In genomic region chr8:106320002-106320401, GRCm38 (mm10) we compare ENCODE assay signal across 21 mouse cellular contexts. TPM values are rescaled to one million over a fixed set of nuclear protein-coding genes. Genes with fewer than 3 reads are reported as not detected.
DNase-seq lines count a peak whose midpoint lies in the region; ATAC-seq and TF ChIP-seq lines count a peak whose summit lies in the region.
"Had no signal": no experiment of that assay in that cellular context is flagged by ENCODE, and none has a peak within 500 bp of the region (broad histone marks: within the 10 kb centered on the region; RNA-seq: fewer than 3 reads in every experiment).

No protein-coding gene starts in this region.

- peak overlapping the region; percentile 69 for H3K27ac ChIP-seq in hindbrain, embryonic 13.5 days
- no peak overlapping the region for H3K27ac ChIP-seq in hindbrain, embryonic 16.5 days (ENCODE audit: low read depth, low read length)
- H3K27ac ChIP-seq in neural tube, embryonic 13.5 days (replicated peaks) = peak overlapping the region; percentile 56; the same call in 1 of the 2 replicates
- H3K27ac ChIP-seq in neural tube, embryonic 15.5 days (replicated peaks) = no peak overlapping the region
- H3K27ac ChIP-seq in midbrain, postnatal 0 days (ENCODE audit: low read depth, low read length) = no peak overlapping the region
- H3K27ac ChIP-seq in heart, embryonic 12.5 days (ENCODE audit: poor library complexity, severe bottlenecking) = no peak overlapping the region
- H3K27ac ChIP-seq: forebrain, embryonic 10.5 days; kidney, postnatal 0 days; limb, embryonic 13.5 days; liver, embryonic 12.5 days had no signal

- H3K4me2 ChIP-seq in hindbrain, embryonic 13.5 days = no peak overlapping the region
- no peak overlapping the region for H3K4me2 ChIP-seq in hindbrain, embryonic 16.5 days (ENCODE audit: low read length)
- no peak overlapping the region for H3K4me2 ChIP-seq in neural tube, embryonic 13.5 days
- no peak overlapping the region for H3K4me2 ChIP-seq in neural tube, embryonic 15.5 days
- H3K4me2 ChIP-seq in midbrain, postnatal 0 days (ENCODE audit: low read depth, low read length, poor library complexity, severe bottlenecking) = no peak overlapping the region
- H3K4me2 ChIP-seq in heart, embryonic 12.5 days = no peak overlapping the region
- H3K4me2 ChIP-seq: limb, embryonic 13.5 days; liver, embryonic 12.5 days; midbrain, embryonic 11.5 days had no signal

- DNase-seq in cerebellum, postnatal 10 days = peak; percentile 71 to 75
- no peak for DNase-seq in midbrain, postnatal 0 days (ENCODE audit: low spot score)
- DNase-seq in gastrocnemius, postnatal 14 days = no peak
- DNase-seq: adrenal gland, postnatal 36 days; forebrain, postnatal 0 days; kidney, adult 2 months; lung, adult 18-20 months; lung, postnatal 10 days; right cerebral cortex, postnatal 25 days; thymus, postnatal 25 days had no signal

- peaks cover 66% of the 10 kb centered on the region for H3K4me1 ChIP-seq in hindbrain, embryonic 13.5 days (replicated peaks)
- peaks cover 14% of the 10 kb centered on the region for H3K4me1 ChIP-seq in hindbrain, embryonic 16.5 days (ENCODE audit: control insufficient read depth, insufficient read depth, low read depth, low read length)
- H3K4me1 ChIP-seq in neural tube, embryonic 13.5 days (replicated peaks) = peaks cover 44% of the 10 kb centered on the region
- H3K4me1 ChIP-seq in neural tube, embryonic 15.5 days = peaks cover 37% of the 10 kb centered on the region
- no peaks in the 10 kb centered on the region for H3K4me1 ChIP-seq in midbrain, postnatal 0 days (ENCODE audit: insufficient read depth, low read length)
- H3K4me1 ChIP-seq in heart, embryonic 12.5 days (replicated peaks) = no peaks in the 10 kb centered on the region
- H3K4me1 ChIP-seq: limb, embryonic 13.5 days; liver, embryonic 12.5 days had no signal

- no peaks in the 10 kb centered on the region for H3K27me3 ChIP-seq in hindbrain, embryonic 13.5 days
- no peaks in the 10 kb centered on the region for H3K27me3 ChIP-seq in hindbrain, embryonic 16.5 days (replicated peaks; ENCODE audit: control insufficient read depth, insufficient read depth, low read length)
- H3K27me3 ChIP-seq in neural tube, embryonic 13.5 days = no peaks in the 10 kb centered on the region
- no peaks in the 10 kb centered on the region for H3K27me3 ChIP-seq in neural tube, embryonic 15.5 days (replicated peaks)
- no peaks in the 10 kb centered on the region for H3K27me3 ChIP-seq in midbrain, postnatal 0 days (ENCODE audit: insufficient read depth, low read length)
- H3K27me3 ChIP-seq in heart, embryonic 12.5 days (replicated peaks) = no peaks in the 10 kb centered on the region
- H3K27me3 ChIP-seq: limb, embryonic 13.5 days had no signal

- no peak for ATAC-seq in hindbrain, embryonic 13.5 days (ENCODE audit: low FRiP score)
- ATAC-seq in hindbrain, embryonic 16.5 days = no peak
- no peak for ATAC-seq in neural tube, embryonic 13.5 days (ENCODE audit: low read depth)
- no peak for ATAC-seq in neural tube, embryonic 15.5 days (ENCODE audit: low FRiP score)
- ATAC-seq in midbrain, postnatal 0 days (ENCODE audit: low FRiP score) = no peak
- ATAC-seq in heart, embryonic 12.5 days (ENCODE audit: insufficient number of reproducible peaks, low FRiP score) = no peak
- ATAC-seq: CD4-positive, CD25-positive, alpha-beta regulatory T cell, adult 4 months; forebrain, postnatal 0 days; liver, embryonic 12.5 days had no signal

- intact Hi-C loops in gastrocnemius, postnatal 14 days (cut with DNase I; ENCODE audit: low total_unique reads) = no loop called here

- no peaks in the 10 kb centered on the region for H3K36me3 ChIP-seq in hindbrain, embryonic 13.5 days
- H3K36me3 ChIP-seq in hindbrain, embryonic 16.5 days (ENCODE audit: control insufficient read depth, insufficient read depth, low read length) = no peaks in the 10 kb centered on the region
- no peaks in the 10 kb centered on the region for H3K36me3 ChIP-seq in neural tube, embryonic 13.5 days
- no peaks in the 10 kb centered on the region for H3K36me3 ChIP-seq in neural tube, embryonic 15.5 days
- no peaks in the 10 kb centered on the region for H3K36me3 ChIP-seq in midbrain, postnatal 0 days (ENCODE audit: insufficient read depth, low read length)
- no peaks in the 10 kb centered on the region for H3K36me3 ChIP-seq in heart, embryonic 12.5 days
- H3K36me3 ChIP-seq: forebrain, embryonic 10.5 days; limb, embryonic 13.5 days; liver, embryonic 12.5 days had no signal

- H3K9me3 ChIP-seq in hindbrain, embryonic 13.5 days = no peaks in the 10 kb centered on the region
- no peaks in the 10 kb centered on the region for H3K9me3 ChIP-seq in hindbrain, embryonic 16.5 days (ENCODE audit: control insufficient read depth, low read length)
- no peaks in the 10 kb centered on the region for H3K9me3 ChIP-seq in neural tube, embryonic 13.5 days
- no peaks in the 10 kb centered on the region for H3K9me3 ChIP-seq in neural tube, embryonic 15.5 days (replicated peaks)
- H3K9me3 ChIP-seq in midbrain, postnatal 0 days (ENCODE audit: low read length) = no peaks in the 10 kb centered on the region
- H3K9me3 ChIP-seq in heart, embryonic 12.5 days (replicated peaks) = no peaks in the 10 kb centered on the region
- H3K9me3 ChIP-seq: forebrain, embryonic 10.5 days; limb, embryonic 13.5 days; liver, embryonic 12.5 days had no signal

- no peak overlapping the region for H3K4me3 ChIP-seq in hindbrain, embryonic 13.5 days
- no peak overlapping the region for H3K4me3 ChIP-seq in hindbrain, embryonic 16.5 days (ENCODE audit: low read length)
- H3K4me3 ChIP-seq in neural tube, embryonic 13.5 days = no peak overlapping the region
- H3K4me3 ChIP-seq in neural tube, embryonic 15.5 days (replicated peaks) = no peak overlapping the region
- no peak overlapping the region for H3K4me3 ChIP-seq in midbrain, postnatal 0 days (ENCODE audit: low read depth, low read length)
- H3K4me3 ChIP-seq in heart, embryonic 12.5 days = no peak overlapping the region
- H3K4me3 ChIP-seq: forebrain, embryonic 10.5 days; limb, embryonic 13.5 days; liver, embryonic 12.5 days had no signal

- H3K9ac ChIP-seq in hindbrain, embryonic 13.5 days = no peak overlapping the region
- H3K9ac ChIP-seq in hindbrain, embryonic 16.5 days (ENCODE audit: low read depth, low read length) = no peak overlapping the region
- no peak overlapping the region for H3K9ac ChIP-seq in neural tube, embryonic 13.5 days
- no peak overlapping the region for H3K9ac ChIP-seq in neural tube, embryonic 15.5 days (replicated peaks)
- no peak overlapping the region for H3K9ac ChIP-seq in midbrain, postnatal 0 days (replicated peaks; ENCODE audit: low read length, poor library complexity, severe bottlenecking)
- H3K9ac ChIP-seq in heart, embryonic 12.5 days = no peak overlapping the region
- H3K9ac ChIP-seq: forebrain, postnatal 0 days; limb, embryonic 13.5 days; liver, embryonic 12.5 days had no signal

- TF ChIP-seq CTCF in midbrain, postnatal 0 days (IDR thresholded peaks at IDR 0.05) = no peak

- 56% methylated on average over 6 of the region's 6 CpGs for WGBS in hindbrain, embryonic 13.5 days
- WGBS in hindbrain, embryonic 16.5 days = 48% methylated on average over 6 of the region's 6 CpGs
- 48% methylated on average over 6 of the region's 6 CpGs for WGBS in neural tube, embryonic 13.5 days
- WGBS in neural tube, embryonic 15.5 days = 36% methylated on average over 6 of the region's 6 CpGs
- WGBS in midbrain, postnatal 0 days = 54% methylated on average over 6 of the region's 6 CpGs
- WGBS in heart, embryonic 12.5 days = 78% methylated on average over 6 of the region's 6 CpGs

RNA-seq across cellular contexts. Expression of gene Smpd3, which starts 17.8 kb away (rescaled TPM):
- polyA plus RNA-seq in hindbrain, embryonic 13.5 days (2015; fragmentation: Nextera tagmentation; extraction: Ambion mirVana) = 47.7 and 49.2 TPM in 2 replicates
- polyA plus RNA-seq in hindbrain, embryonic 16.5 days (2015; fragmentation: Nextera tagmentation; extraction: Ambion mirVana) = 55.0 and 63.4 TPM in 2 replicates
- polyA plus RNA-seq in neural tube, embryonic 13.5 days (2015; fragmentation: Nextera tagmentation; extraction: Ambion mirVana) = 39.4 and 40.2 TPM in 2 replicates
- 45.1 and 50.1 TPM in 2 replicates for polyA plus RNA-seq in neural tube, embryonic 15.5 days (2015; fragmentation: Nextera tagmentation; extraction: Ambion mirVana)
- 111 and 114 TPM in 2 replicates for total RNA-seq in midbrain, postnatal 0 days (2014; rRNA removed)
- 74.0 and 81.5 TPM in 2 replicates for polyA plus RNA-seq in midbrain, postnatal 0 days (2015; fragmentation: Nextera tagmentation; extraction: Ambion mirVana)
- 1 to 10 TPM; 1.4 TPM for total RNA-seq in gastrocnemius, postnatal 14 days (2021)
- polyA plus RNA-seq in heart, embryonic 12.5 days (2016; fragmentation: Nextera tagmentation; extraction: Ambion mirVana) = 2.5 and 2.8 TPM in 2 replicates

Comparison
In these comparisons a context has a peak if more than half of its experiments do, and no peak if none do; other contexts are left out.
1. H3K27ac ChIP-seq: peak in hindbrain, embryonic 13.5 days (single experiment) and neural tube, embryonic 13.5 days (single experiment); none in hindbrain, embryonic 16.5 days (single experiment), neural tube, embryonic 15.5 days (single experiment), midbrain, postnatal 0 days (single experiment) and heart, embryonic 12.5 days (single experiment).
2. DNase-seq: peak in cerebellum, postnatal 10 days (2 of 2); none in midbrain, postnatal 0 days (single experiment) and gastrocnemius, postnatal 14 days (single experiment).
3. RNA of gene Smpd3, which starts 17.8 kb away (polyA plus RNA-seq): 74.0 to 81.5 TPM in midbrain, postnatal 0 days, 55.0 to 63.4 TPM in hindbrain, embryonic 16.5 days, 45.1 to 50.1 TPM in neural tube, embryonic 15.5 days, 47.7 to 49.2 TPM in hindbrain, embryonic 13.5 days and 39.4 to 40.2 TPM in neural tube, embryonic 13.5 days; 2.5 to 2.8 TPM in heart, embryonic 12.5 days; every median in the first group is over 10 times any median in the second.